Mouse (Mus musculus) intestine, embryonic 16.5 days (tissue): ENCODE data around the gene Smg6. TPM values are rescaled to one million over a fixed set of nuclear protein-coding genes. Genes with fewer than 3 reads are reported as not detected.

Experiments used
- ATAC-seq: fragments of 200-750 bp; cut with Nextera tagmentation; 2 replicates; pipeline ENCODE4 v1.8.0; 2017; ENCODE audit warnings: moderate TSS enrichment, moderate library complexity
- H3K27ac ChIP-seq: fragments of 300-500 bp; sonication (generic); 2 replicates; pipeline ENCODE4 v1.5.1; 2014; ENCODE audit warnings: mild to moderate bottlenecking, low read length
- H3K27me3 ChIP-seq: fragments of 300-500 bp; sonication (generic); replicated peaks from 2 replicates; pipeline ENCODE4 v1.6.1; 2014; ENCODE audit warnings: low read length, control low read depth, mixed read lengths; ENCODE audit not compliant: control insufficient read depth, insufficient read depth
- H3K36me3 ChIP-seq: fragments of 300-500 bp; sonication (generic); 2 replicates; pipeline ENCODE4 v1.6.1; 2014; ENCODE audit warnings: low read length, control low read depth; ENCODE audit not compliant: control insufficient read depth, insufficient read depth
- H3K4me1 ChIP-seq: fragments of 300-500 bp; sonication (generic); 2 replicates; pipeline ENCODE4 v1.6.1; 2014; ENCODE audit warnings: low read length, control low read depth, mixed read lengths; ENCODE audit not compliant: control insufficient read depth, insufficient read depth
- H3K4me2 ChIP-seq: fragments of 300-500 bp; sonication (generic); 2 replicates; pipeline ENCODE4 v1.6.1; 2014; ENCODE audit warnings: low read depth, low read length, control low read depth
- H3K4me3 ChIP-seq: fragments of 300-500 bp; sonication (generic); 2 replicates; pipeline ENCODE4 v1.5.1; 2014; ENCODE audit warnings: mild to moderate bottlenecking, low read length
- H3K9ac ChIP-seq: fragments of 300-500 bp; sonication (generic); 2 replicates; pipeline ENCODE4 v1.6.1; 2014; ENCODE audit warnings: low read depth, low read length
- H3K9me3 ChIP-seq: fragments of 300-500 bp; sonication (generic); 2 replicates; pipeline ENCODE4 v1.6.1; 2016; ENCODE audit warnings: low read length, control low read depth; ENCODE audit not compliant: control insufficient read depth
- WGBS: fragments of 180-500 bp; shearing (Covaris S2); extraction: QIAGEN DNeasy Blood & Tissue Kit; methylation state at CpG from one replicate; pipeline ENCODE4 v1.1.7; 2014; 5-methylcytosine and 5-hydroxymethylcytosine counted together
- polyA plus RNA-seq: library from polyadenylated mRNA; unstranded; fragments of >200 nt; fragmentation: Nextera tagmentation; extraction: Ambion mirVana; gene quantifications from 2 replicates; pipeline ENCODE4 v1.2.1, GENCODE M21; 2015

Gene Smg6
- polyA plus RNA-seq, 1 experiment from 2014 or later: 11.4 TPM

DNA sequence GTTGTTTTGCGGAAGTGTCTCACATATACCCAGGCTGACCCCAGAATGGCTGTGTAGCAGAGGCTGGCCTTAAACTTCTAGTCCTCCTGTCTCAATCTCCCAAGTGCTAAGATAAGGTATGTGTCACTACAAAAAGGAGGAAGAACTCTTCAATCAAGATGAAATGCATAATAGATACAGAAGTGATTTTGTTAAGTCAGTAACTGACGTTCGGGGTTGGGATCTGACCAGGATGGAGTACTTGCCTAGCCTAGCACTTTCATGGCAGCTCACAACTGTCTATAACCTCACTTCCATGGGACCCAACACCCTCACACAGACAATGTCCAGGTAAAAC is 129.2 kb downstream of the Smg6 start:
- ATAC-seq: no peak
- Histone ChIP-seq H3K36me3 (no peaks in the 10 kb centered on the region), H3K9me3 (no peaks in the 10 kb centered on the region), H3K4me1 (peaks cover 36% of the 10 kb centered on the region), H3K27ac (peak overlapping the region; percentile 89), H3K9ac (no peak overlapping the region), H3K27me3 (no peaks in the 10 kb centered on the region), H3K4me3 (no peak overlapping the region), H3K4me2 (no peak overlapping the region)
- WGBS: 67% methylated on average over 3 of the region's 3 CpGs

DNA sequence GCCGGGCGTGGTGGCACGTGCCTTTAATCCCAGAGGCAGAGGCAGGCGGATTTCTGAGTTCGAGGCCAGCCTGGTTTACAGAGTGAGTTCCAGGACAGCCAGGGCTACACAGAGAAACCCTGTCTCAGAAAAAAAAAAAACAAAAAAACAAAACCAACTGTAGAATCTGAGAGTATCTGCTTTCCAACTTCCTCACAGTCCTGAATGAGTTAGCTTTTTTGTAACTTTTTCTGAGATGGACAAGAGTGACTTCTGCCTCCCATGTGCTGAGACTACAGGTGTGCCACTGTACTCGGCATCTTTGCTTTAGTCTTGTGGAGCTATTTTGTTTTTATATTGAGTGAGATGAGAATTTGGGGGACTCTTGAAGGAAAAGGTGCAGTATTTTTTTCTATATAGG is 137.0 kb downstream of the Smg6 start:
- no peak overlapping the region for H3K27ac ChIP-seq
- no peak overlapping the region for H3K4me2 ChIP-seq
- no peaks in the 10 kb centered on the region for H3K9me3 ChIP-seq
- no peak for ATAC-seq
- 94% methylated on average over 6 of the region's 6 CpGs for WGBS
- H3K27me3 ChIP-seq: no peaks in the 10 kb centered on the region
- H3K36me3 ChIP-seq: no peaks in the 10 kb centered on the region
- H3K4me3 ChIP-seq: no peak overlapping the region
- no peaks in the 10 kb centered on the region for H3K4me1 ChIP-seq
- H3K9ac ChIP-seq: no peak overlapping the region

DNA sequence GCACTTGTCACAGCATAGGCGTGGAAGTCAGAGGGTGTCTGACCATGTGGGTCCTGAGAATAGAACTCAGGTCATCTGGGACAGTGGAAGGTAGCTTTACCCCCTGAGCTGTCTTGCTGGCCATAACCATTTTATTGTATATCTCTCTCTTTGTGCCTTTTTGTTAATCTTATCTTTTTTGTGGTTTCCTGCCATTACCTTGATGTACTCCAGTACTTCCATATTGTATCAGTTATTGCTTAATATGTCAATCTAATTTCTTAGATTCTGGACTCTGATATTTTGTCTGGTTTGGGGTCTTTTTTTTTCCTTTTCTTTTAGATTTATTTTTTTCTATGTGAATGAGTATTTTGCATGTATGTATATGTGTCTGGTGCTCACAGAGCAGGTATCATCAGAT is 138.6 kb downstream of the Smg6 start:
- Histone ChIP-seq H3K4me3 (no peak overlapping the region), H3K36me3 (no peaks in the 10 kb centered on the region), H3K27ac (no peak overlapping the region), H3K27me3 (no peaks in the 10 kb centered on the region), H3K4me1 (no peaks in the 10 kb centered on the region), H3K9me3 (no peaks in the 10 kb centered on the region), H3K4me2 (no peak overlapping the region), H3K9ac (no peak overlapping the region)
- 96% methylated on average over 1 of the region's 1 CpGs for WGBS
- no peak for ATAC-seq

DNA sequence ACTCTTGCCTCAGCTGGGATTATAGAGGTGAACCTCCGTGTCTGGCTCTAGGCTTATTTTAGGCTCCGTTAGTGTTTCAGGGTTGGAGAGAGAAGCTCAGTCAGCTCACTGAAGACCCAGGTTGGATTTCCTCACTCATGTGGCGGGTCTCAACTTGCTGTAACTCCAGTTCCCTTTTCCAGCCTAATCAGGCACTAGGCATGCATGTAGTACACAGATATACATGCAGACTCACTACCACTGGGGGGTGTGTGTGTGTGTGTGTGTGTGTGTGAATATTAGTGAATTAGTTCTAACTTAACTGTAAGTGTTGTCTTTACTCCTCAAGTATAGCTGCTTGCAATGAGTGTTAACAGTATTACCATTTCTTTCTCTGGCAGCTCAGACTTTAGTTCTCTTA is 145.7 kb downstream of the Smg6 start:
- Histone ChIP-seq H3K4me2 (no peak overlapping the region), H3K27ac (no peak overlapping the region), H3K9ac (no peak overlapping the region), H3K9me3 (no peaks in the 10 kb centered on the region), H3K4me3 (no peak overlapping the region), H3K36me3 (no peaks in the 10 kb centered on the region), H3K27me3 (no peaks in the 10 kb centered on the region), H3K4me1 (no peaks in the 10 kb centered on the region)
- 88% methylated on average over 3 of the region's 3 CpGs for WGBS
- ATAC-seq: no peak

DNA sequence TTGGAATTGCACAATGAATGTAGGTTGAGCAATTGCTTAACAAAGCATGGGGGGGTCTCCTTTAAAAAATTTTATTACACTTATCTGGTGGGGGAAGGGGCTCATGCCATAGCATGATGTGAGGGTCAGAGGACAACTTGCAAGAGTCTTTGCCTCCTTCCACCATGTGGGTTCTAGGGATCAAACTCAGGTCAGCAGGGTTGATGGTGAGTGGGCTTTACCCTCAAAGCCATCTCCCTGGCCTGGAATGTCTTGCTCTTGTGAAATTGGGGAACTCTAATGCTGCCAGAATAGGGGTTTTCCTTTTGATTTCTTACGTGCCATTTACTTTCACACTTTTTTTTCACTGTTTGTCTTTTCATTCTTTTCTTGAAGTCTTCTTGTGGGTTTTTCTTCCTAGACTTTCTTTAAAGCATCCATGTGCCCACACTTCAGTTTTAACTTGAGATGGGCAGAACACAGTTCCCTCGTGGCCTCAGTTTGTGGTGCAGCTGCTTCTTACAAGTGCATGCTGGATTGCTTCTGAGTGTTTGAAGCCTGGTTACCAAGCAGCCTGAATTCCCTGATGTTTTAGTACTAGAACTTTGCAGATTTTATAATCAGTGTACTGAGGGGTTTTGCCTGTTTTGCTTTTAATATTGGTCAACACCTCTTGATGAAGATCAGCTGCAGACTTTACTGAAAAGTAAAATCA is 147.5 kb downstream of the Smg6 start:
- no peak overlapping the region for H3K27ac ChIP-seq
- ATAC-seq: no peak
- WGBS: 69% methylated on average over 2 of the region's 2 CpGs

DNA sequence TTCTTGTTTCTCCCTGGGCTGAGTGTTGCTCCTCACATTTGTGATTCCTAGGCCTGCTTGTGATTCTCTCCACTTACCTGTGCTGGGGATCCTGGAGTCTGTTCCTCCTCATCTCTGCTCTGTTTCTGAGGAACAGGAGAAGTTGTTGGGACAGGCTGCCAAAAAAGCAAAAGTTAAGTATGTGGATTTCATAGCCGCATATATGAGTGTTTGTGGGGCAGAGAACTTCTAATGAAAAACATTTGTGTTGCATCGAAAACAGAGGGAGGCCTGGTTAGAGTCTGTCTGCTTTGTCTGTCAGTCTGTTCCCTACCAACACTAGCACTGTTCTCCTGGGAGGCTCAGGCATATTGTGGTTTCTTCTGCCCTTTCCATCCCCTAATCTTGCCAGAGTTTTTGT is 148.1 kb downstream of the Smg6 start:
- Histone ChIP-seq H3K4me2 (no peak overlapping the region), H3K36me3 (no peaks in the 10 kb centered on the region), H3K9me3 (no peaks in the 10 kb centered on the region), H3K27me3 (no peaks in the 10 kb centered on the region), H3K27ac (0 out of 2 replicates have a peak overlapping the region, but pooled peaks have one; percentile 38), H3K9ac (no peak overlapping the region), H3K4me3 (no peak overlapping the region), H3K4me1 (no peaks in the 10 kb centered on the region)
- no peak for ATAC-seq
- WGBS: 71% methylated on average over 2 of the region's 2 CpGs

More for the DNA sequence above, 147.5 kb downstream of the Smg6 start:
- no peak overlapping the region for H3K9ac ChIP-seq
- no peak overlapping the region for H3K4me2 ChIP-seq
- H3K36me3 ChIP-seq: no peaks in the 10 kb centered on the region
- H3K27me3 ChIP-seq: no peaks in the 10 kb centered on the region
- no peaks in the 10 kb centered on the region for H3K4me1 ChIP-seq
- no peak overlapping the region for H3K4me3 ChIP-seq
- H3K9me3 ChIP-seq: no peaks in the 10 kb centered on the region

DNA sequence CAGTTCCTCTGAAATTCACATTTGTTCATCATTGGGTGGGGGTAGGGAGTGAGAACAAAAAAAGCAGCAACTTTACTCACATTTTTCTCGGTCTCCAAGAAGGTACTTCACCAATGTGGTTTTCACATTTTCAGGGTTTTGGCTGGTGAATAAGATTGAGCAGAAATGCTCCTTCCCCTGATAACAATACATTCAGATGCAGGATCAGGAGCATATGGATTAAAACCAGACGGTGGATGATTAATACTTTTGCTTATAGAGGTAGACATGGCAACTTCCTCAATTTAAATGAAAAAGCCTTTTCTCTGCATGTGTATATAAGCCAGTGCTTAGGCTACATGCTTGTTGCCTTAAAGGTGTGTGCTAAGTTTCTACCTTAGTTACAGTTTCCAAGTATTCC is 148.9 kb downstream of the Smg6 start:
- H3K27me3 ChIP-seq: no peaks in the 10 kb centered on the region
- no peak overlapping the region for H3K27ac ChIP-seq
- H3K9ac ChIP-seq: no peak overlapping the region
- ATAC-seq: no peak
- H3K4me3 ChIP-seq: no peak overlapping the region
- H3K4me2 ChIP-seq: no peak overlapping the region
- WGBS: 53% methylated on average over 2 of the region's 2 CpGs
- H3K36me3 ChIP-seq: 0 out of 2 replicates have a peak, but pooled peaks cover 2% of the 10 kb centered on the region
- H3K4me1 ChIP-seq: no peaks in the 10 kb centered on the region
- H3K9me3 ChIP-seq: no peaks in the 10 kb centered on the region

DNA sequence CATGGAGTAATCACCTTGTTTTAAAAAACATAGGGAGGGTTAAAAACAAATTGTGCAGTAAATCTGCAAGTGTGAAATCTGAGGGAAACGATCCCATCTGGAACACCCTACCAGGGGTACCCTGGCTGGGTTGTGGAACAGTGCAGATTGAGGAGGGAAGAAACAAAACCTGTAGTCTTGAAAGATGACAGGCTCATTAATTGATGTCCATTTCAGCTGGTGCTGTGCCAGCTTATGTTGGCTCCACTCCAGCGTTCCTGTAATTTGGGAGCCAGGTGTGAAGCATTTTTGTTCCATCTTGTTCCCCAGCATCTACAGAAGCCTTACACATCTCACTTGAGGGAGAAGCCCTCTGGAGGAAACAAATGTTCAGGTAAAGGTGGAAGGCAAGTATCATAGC is 153.0 kb downstream of the Smg6 start:
- WGBS: 64% methylated on average over 2 of the region's 2 CpGs
- Histone ChIP-seq H3K9ac (no peak overlapping the region), H3K4me2 (no peak overlapping the region), H3K4me1 (no peaks in the 10 kb centered on the region), H3K36me3 (0 out of 2 replicates have a peak, but pooled peaks cover 2% of the 10 kb centered on the region), H3K9me3 (no peaks in the 10 kb centered on the region), H3K4me3 (no peak overlapping the region), H3K27ac (no peak overlapping the region), H3K27me3 (no peaks in the 10 kb centered on the region)
- ATAC-seq: no peak

DNA sequence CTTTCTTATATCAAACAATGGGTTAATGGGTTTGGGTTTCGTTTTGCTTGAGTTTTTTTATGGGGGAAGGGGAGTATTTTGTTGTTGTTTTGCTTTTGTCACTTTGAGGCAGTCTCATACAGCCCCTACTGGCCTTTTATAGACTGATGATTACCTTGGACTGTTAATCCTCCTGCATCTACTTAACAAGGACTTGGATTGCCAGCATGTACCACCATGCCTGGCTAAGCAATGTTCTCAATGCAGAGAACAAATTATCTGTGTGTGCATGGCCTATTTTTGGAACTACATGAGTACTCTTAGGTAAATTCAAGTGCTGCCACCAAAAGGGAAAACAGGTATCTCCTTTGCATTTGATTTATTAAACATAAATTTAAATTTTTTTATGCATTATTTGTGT is 157.4 kb downstream of the Smg6 start:
- Histone ChIP-seq H3K27ac (no peak overlapping the region), H3K9me3 (no peaks in the 10 kb centered on the region), H3K4me1 (no peaks in the 10 kb centered on the region), H3K27me3 (no peaks in the 10 kb centered on the region), H3K36me3 (0 out of 2 replicates have a peak, but pooled peaks cover 2% of the 10 kb centered on the region), H3K9ac (no peak overlapping the region), H3K4me3 (no peak overlapping the region), H3K4me2 (no peak overlapping the region)
- no peak for ATAC-seq
- WGBS: 81% methylated on average over 1 of the region's 1 CpGs

DNA sequence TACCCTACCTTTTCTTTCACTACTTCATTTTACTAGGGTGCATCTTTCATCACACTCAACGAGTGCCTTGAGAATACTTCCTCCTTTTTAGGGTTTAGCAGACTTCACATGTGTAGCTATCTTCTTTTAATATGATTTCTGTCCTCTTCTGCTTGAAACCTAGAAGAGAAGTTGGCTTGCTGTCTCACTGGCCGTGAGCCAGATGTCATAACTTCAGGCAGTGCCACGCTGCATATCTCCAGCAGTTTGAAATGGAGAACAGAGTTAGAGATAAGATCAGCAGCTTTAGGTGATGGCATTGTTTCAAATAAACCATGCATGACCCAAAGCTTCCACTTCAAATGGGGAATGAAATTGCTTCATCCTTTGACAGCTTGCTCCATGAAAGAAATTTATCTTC is 166.5 kb downstream of the Smg6 start:
- no peak overlapping the region for H3K9ac ChIP-seq
- H3K9me3 ChIP-seq: no peaks in the 10 kb centered on the region
- no peaks in the 10 kb centered on the region for H3K4me1 ChIP-seq
- H3K36me3 ChIP-seq: no peaks in the 10 kb centered on the region
- WGBS: 50% methylated on average over 3 of the region's 3 CpGs
- peak overlapping the region; percentile 31; the same call in 1 of the 2 replicates for H3K27ac ChIP-seq
- H3K4me2 ChIP-seq: no peak overlapping the region
- H3K27me3 ChIP-seq: no peaks in the 10 kb centered on the region
- no peak overlapping the region for H3K4me3 ChIP-seq
- ATAC-seq: no peak
